ENCODE assay signal across 7 mouse cellular contexts in genomic region chr3:101462294-101462693, GRCm38 (mm10).
DNase-seq lines count a peak whose midpoint lies in the region; ATAC-seq and TF ChIP-seq lines count a peak whose summit lies in the region.

No protein-coding gene starts in this region.

- intact Hi-C loops in left cerebral cortex, adult 2 months (cut with DNase I): loop anchor here (1.0 to 2.0 kb wide), 4 partner anchors 19 to 493 kb away; partner anchors contain the start of gene Ttf2

- TF ChIP-seq CTCF in left cerebral cortex, adult 2 months (IDR thresholded peaks at IDR 0.05): peak; percentile 93

- H3K4me1 ChIP-seq in midbrain, embryonic 11.5 days (ENCODE audit: control insufficient read depth, insufficient read depth, low read length): peaks cover 14% of the 10 kb centered on the region

- peak; percentile 92 for DNase-seq in cerebellum, postnatal 10 days
- peak; percentile 57 to 80 for DNase-seq in frontal cortex, postnatal 10 days (ENCODE audit: low spot score in 2 of 2)
- peak; percentile 76 to 83 for DNase-seq in left cerebral cortex, adult 2 months (ENCODE audit: extremely low spot score in 1 of 2, low spot score in 2 of 2)
- DNase-seq in midbrain, embryonic 11.5 days (ENCODE audit: low spot score, missing footprints): peak; percentile 98
- DNase-seq in spleen, adult 12 weeks (ENCODE audit: low spot score): peak; percentile 46

- no peak overlapping the region for H3K4me3 ChIP-seq in left cerebral cortex, adult 2 months
- no peak overlapping the region for H3K4me3 ChIP-seq in midbrain, embryonic 11.5 days (ENCODE audit: low read depth, low read length)

- H3K4me2 ChIP-seq in midbrain, embryonic 11.5 days: 0 out of 2 replicates have a peak overlapping the region, but pooled peaks have one; percentile 2

- H3K27ac ChIP-seq in left cerebral cortex, adult 2 months: no peak overlapping the region
- peak overlapping the region; percentile 83; the same call in 1 of the 2 replicates for H3K27ac ChIP-seq in midbrain, embryonic 11.5 days (ENCODE audit: low read depth, low read length)

- H3K9ac ChIP-seq in midbrain, embryonic 11.5 days (ENCODE audit: low read length): peak overlapping the region; percentile 31; the same call in 1 of the 2 replicates

- no peaks in the 10 kb centered on the region for H3K27me3 ChIP-seq in midbrain, embryonic 11.5 days (ENCODE audit: control insufficient read depth, insufficient read depth, low read length)

- H3K36me3 ChIP-seq in midbrain, embryonic 11.5 days (ENCODE audit: control insufficient read depth, insufficient read depth, low read length): peaks cover 11% of the 10 kb centered on the region

- peaks cover 5% of the 10 kb centered on the region for H3K9me3 ChIP-seq in midbrain, embryonic 11.5 days (ENCODE audit: control insufficient read depth, low read length)

- 20% methylated on average over 5 of the region's 5 CpGs for WGBS in midbrain, embryonic 11.5 days

- ATAC-seq in activated CD4-positive, CD25-positive, alpha-beta regulatory T cell, adult 4 months: peak; percentile 52
- ATAC-seq in inflammation-experienced regulatory T-cells, adult 6 months: peak; percentile 48
- peak; percentile 78 for ATAC-seq in midbrain, embryonic 11.5 days (ENCODE audit: low FRiP score)

Comparison
In these comparisons a context has a peak if more than half of its experiments do, and no peak if none do; other contexts are left out.
1. DNase-seq: peak in every context shown above with its lines; median percentile 98 in midbrain, embryonic 11.5 days; 92 in cerebellum, postnatal 10 days; 80 in left cerebral cortex, adult 2 months; 68 in frontal cortex, postnatal 10 days; 46 in spleen, adult 12 weeks.